Mouse (Mus musculus) kidney, postnatal 25 days (tissue): ENCODE results near the gene Mcf2l.

ENCODE experiments used
- DNase-seq, 2 experiments: peaks; one replicate each; pipeline ENCODE4 v3.0.0; 2021; ENCODE audit warnings: mixed read lengths in 2 of 2

The Mcf2l gene

GRCm38 (mm10) chr8:12996831-12997275 lies 123.2 kb downstream of the Mcf2l start:
- no peak for DNase-seq

- no peak for DNase-seq
Measured at GRCm38 (mm10) chr8:12998331-12998730, 124.7 kb downstream of the Mcf2l start.

- peak in 1 of 2 experiments; percentile 11 for DNase-seq
Measured at GRCm38 (mm10) chr8:12999793-13000192, 126.2 kb downstream of the Mcf2l start.

GRCm38 (mm10) chr8:13007458-13007857 lies 133.9 kb downstream of the Mcf2l start:
- no peak for DNase-seq

- no peak for DNase-seq
Measured at GRCm38 (mm10) chr8:13010313-13010712, 136.7 kb downstream of the Mcf2l start.

GRCm38 (mm10) chr8:13019560-13019959 lies 146.0 kb downstream of the Mcf2l start:
- DNase-seq: no peak

GRCm38 (mm10) chr8:13021830-13022229 lies 148.2 kb downstream of the Mcf2l start:
- no peak for DNase-seq

GRCm38 (mm10) chr8:13025487-13026224 lies 152.1 kb downstream of the Mcf2l start, which contains the start of gene F7:
Gene F7, plus strand, starts transcription at chr8:13026034.
- DNase-seq: peak; percentile 45 to 57

- no peak for DNase-seq
Measured at GRCm38 (mm10) chr8:13027615-13028014, 154.0 kb downstream of the Mcf2l start.

GRCm38 (mm10) chr8:13028482-13028881 lies 154.9 kb downstream of the Mcf2l start:
- no peak for DNase-seq

GRCm38 (mm10) chr8:13036346-13036812 lies 162.8 kb downstream of the Mcf2l start:
- no peak for DNase-seq

GRCm38 (mm10) chr8:13037015-13037414 lies 163.4 kb downstream of the Mcf2l start, which contains the start of gene F10:
Gene F10, plus strand, starts transcription at chr8:13037308.
- DNase-seq: no peak

- DNase-seq: peak; percentile 5 to 50
Measured at GRCm38 (mm10) chr8:13037569-13037968, 164.0 kb downstream of the Mcf2l start.

- no peak for DNase-seq
Measured at GRCm38 (mm10) chr8:13039054-13039453, 165.4 kb downstream of the Mcf2l start.

- DNase-seq: no peak
Measured at GRCm38 (mm10) chr8:13041459-13041858, 167.9 kb downstream of the Mcf2l start.

GRCm38 (mm10) chr8:13047652-13048051 lies 174.0 kb downstream of the Mcf2l start:
- DNase-seq: no peak

GRCm38 (mm10) chr8:13050550-13050949 lies 176.9 kb downstream of the Mcf2l start:
- no peak for DNase-seq

GRCm38 (mm10) chr8:13057351-13057750 lies 183.7 kb downstream of the Mcf2l start:
- DNase-seq: peak; percentile 31 to 79

GRCm38 (mm10) chr8:13060441-13061150 lies 187.0 kb downstream of the Mcf2l start, which contains the start of gene Proz:
Gene Proz, plus strand, starts transcription at chr8:13060914.
- peak; percentile 73 to 92 for DNase-seq

GRCm38 (mm10) chr8:13063112-13063511 lies 189.5 kb downstream of the Mcf2l start:
- DNase-seq: no peak
